Mouse (Mus musculus): ENCODE measurements around the gene Fbxo40. TPM values are rescaled to one million over a fixed set of nuclear protein-coding genes. Genes with fewer than 3 reads are reported as not detected.

Fbxo40 gene
- total RNA-seq, 2 experiments from 2014 or later = 0.11 TPM

DNA sequence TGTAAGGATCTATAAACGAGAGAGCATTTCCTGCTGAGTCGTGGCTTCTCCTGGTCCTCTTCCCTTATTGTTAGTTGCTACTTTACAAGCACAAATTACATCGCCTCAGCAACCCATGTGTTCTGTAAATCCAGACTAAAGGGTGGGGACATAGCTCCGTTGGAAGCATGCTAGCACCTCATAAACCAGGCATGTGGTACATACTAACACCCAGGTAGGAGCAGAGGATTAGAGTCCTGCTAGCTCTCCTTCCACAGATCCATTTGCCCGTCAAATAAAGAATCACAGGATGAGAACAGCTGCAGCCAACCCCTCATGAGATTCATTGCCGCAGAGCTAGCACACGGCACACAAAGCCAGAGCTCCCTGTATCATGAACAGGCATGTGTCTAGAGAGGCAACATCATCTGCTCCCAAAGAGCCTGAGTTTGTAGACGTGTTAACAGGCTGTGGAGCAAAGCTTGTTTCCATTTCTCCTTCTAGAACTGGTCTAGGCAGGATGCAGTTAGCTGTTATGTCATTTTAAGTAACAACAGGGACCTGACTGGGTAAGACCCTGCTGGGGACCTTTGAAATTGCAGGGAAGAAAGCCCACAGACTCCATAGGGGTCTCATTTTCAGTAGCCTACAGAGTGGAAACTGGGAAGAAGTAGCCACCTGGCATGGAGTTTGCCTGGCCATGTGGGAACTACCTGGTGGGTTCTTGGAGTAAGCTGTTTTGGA lies 40.5 kb downstream of the Fbxo40 start:
- intact Hi-C loops (cut with DNase I) = loop anchor here (5.0 kb wide), 1 partner anchor 58 kb away; no protein-coding TSS in a partner anchor
- DNase-seq (ENCODE audit: low spot score in 2 of 2) = no peak

DNA sequence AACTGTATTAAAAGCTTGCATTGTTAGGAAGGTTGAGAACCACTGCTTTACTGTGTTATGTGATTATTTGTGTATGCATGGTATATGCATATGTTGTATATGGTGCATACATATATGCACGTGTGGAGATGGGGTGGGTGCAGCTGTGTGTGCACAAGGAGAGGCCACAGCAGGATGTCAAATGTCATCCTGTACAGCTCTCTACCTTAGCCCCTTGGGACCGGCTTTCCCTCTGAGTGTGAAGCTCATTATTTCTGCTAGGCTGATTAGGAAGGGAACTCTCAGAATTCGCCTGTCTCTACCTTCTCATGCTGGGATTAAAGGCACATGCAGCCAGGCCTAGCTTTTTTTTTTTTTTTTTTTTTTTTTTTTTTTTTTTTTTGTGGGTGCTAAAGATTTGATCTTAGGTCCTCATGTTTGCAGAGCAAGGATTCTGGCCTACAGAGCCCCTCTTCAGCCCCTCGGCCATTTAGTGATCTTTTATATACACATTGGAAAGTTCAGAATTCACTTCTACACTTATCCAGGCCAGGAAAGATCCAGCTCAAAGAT lies 42.5 kb downstream of the Fbxo40 start:
- DNase-seq (ENCODE audit: low spot score in 2 of 2) = no peak
- intact Hi-C loops (cut with DNase I) = loop anchor here (5.0 kb wide), 1 partner anchor 60 kb away; no protein-coding TSS in a partner anchor

- intact Hi-C loops (cut with DNase I) = loop anchor here (5.0 kb wide), 1 partner anchor 61 kb away; no protein-coding TSS in a partner anchor
- no peak for DNase-seq (ENCODE audit: low spot score in 2 of 2)
Measured at GRCm38 (mm10) chr16:36946459-36947159, 43.7 kb downstream of the Fbxo40 start.

GRCm38 (mm10) chr16:36944895-36945424 lies 45.3 kb downstream of the Fbxo40 start:
- no peak for DNase-seq (ENCODE audit: low spot score in 2 of 2)

DNA sequence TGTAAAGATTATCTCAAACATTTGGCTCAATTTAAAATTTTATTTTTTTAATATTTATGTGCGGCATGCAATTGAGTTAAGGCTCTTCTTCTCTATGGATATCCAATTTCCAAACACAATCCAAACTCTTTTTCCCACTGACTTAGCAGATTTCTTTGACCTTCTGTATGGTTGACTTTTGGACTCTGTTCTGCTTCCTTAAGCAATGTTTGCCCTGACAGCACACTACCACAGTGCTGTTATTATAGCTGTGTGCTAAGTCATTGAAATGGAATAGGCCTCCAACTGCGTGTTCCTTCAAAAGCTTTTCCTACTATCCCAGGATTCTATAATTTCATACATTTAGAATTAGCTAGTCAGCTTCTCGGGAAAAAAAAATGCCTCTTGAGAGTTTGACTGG lies 46.7 kb downstream of the Fbxo40 start:
- DNase-seq (ENCODE audit: low spot score in 2 of 2) = no peak
- intact Hi-C loops (cut with DNase I) = no loop called here

More at GRCm38 (mm10) chr16:36944895-36945424, 45.3 kb downstream of the Fbxo40 start:
- intact Hi-C loops (cut with DNase I) = loop anchor here (5.0 kb wide), 1 partner anchor 62 kb away; no protein-coding TSS in a partner anchor

- DNase-seq (ENCODE audit: low spot score in 2 of 2) = no peak
- intact Hi-C loops (cut with DNase I) = no loop called here
Measured at GRCm38 (mm10) chr16:36941895-36942294, 48.4 kb downstream of the Fbxo40 start.

DNA sequence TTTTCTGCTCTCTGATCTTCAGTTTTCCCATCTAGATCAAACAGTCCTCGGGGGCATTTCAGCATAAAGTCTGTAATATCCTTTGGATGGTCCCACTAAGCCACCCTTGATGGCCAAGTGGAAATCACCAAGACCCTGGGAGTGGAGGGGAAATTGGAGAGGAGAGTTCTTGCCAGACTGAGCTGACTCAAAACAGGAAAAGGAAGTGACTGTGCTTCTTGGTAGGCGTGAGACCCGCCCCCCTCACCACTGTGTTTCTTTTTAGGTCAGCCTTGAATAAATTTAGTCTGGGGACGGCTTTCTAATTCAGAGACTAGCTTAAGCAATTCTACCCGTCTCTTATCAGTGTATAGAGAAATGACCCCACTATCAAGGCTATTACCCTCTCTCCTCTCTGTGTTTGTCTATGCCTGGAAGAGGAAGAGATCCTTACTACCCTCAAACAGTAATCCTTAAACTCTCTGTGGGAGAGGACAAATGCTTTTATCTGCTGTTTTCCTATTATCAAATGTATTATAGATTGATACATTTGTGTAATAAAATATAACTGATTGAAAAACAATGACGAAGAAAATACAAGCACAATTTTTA lies 49.0 kb downstream of the Fbxo40 start:
- DNase-seq (ENCODE audit: low spot score in 2 of 2) = peak in 1 of 2 experiments; percentile 33
- intact Hi-C loops (cut with DNase I) = no loop called here

GRCm38 (mm10) chr16:36935814-36936213 lies 54.5 kb downstream of the Fbxo40 start:
- DNase-seq (ENCODE audit: low spot score in 2 of 2) = no peak
- intact Hi-C loops (cut with DNase I) = no loop called here

DNA sequence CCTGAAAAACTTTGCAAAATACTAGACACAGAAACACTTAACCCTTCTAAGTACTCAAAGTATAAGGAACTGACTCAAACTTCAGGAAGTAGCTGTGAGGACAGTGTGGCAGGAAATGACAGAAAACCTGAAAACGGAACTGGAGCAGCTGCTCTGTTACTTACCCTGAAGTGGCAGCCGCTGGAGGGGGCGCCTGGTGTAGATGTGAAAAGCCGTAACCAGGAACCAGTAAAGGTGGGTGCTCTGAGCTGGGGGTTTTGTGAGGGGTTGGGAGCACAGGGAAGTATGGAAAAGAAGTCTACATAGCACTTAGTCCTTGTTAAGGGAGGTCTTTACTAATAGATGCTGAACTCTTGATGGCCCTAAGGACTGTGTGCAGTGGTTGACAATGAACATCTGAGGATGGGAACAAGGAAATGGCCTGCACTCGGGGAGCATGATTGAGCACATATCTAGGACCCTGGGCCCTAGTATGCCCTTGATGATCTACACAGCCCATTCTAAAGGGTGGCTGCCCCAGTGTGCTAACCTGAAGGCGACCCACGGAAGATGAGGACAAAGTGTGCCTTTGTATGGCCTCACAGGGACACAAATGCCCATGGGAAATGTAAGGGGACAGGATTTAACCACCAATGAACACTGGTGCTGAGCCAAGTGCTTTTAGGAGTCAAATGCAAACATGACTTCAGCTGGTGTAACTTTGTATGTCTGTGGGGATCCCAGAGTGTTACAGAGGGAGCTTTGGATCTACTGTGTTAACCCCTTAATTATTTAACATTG lies 55.2 kb downstream of the Fbxo40 start, which contains the start of gene Hcls1:
Gene Hcls1, plus strand, starts transcription at position 143 of the 780 bp plus-strand sequence.
- intact Hi-C loops (cut with DNase I) = no loop called here
- DNase-seq (ENCODE audit: low spot score in 2 of 2) = peak in 1 of 2 experiments; percentile 25

DNA sequence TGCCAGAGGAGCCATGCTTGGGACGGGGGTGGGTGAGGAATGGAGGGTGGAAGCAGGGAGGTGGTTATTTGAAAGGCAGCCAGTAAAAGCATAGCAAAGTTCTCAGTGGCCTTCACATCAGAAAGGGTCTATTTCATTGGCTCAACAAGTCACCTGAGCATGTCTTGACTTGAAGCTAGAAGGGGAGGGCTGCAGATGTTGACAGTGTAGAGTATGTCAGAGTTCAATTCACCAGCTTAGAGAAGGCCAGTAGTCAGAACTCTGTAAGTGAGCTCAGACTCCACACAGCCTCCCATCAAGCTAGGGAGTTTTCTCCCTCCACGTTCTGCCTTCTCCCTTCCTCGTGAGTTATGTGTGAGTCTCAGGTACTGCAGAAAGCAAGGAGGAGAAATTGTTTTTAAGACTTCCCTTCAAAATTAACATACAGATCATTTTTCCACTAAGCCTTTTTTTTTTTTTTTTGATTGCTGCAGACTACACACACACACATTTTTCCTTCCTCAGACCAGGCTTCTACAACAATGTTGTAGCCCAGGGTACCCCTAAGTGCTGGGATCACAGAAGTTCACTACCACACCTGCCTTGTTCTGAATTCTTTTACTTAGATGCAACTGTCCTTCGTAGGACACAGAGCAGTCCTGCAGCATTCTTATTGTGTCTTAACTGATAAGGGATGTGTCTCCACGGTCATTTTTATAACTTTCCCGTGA lies 56.0 kb downstream of the Fbxo40 start:
- intact Hi-C loops (cut with DNase I) = no loop called here
- DNase-seq (ENCODE audit: low spot score in 2 of 2) = no peak

DNA sequence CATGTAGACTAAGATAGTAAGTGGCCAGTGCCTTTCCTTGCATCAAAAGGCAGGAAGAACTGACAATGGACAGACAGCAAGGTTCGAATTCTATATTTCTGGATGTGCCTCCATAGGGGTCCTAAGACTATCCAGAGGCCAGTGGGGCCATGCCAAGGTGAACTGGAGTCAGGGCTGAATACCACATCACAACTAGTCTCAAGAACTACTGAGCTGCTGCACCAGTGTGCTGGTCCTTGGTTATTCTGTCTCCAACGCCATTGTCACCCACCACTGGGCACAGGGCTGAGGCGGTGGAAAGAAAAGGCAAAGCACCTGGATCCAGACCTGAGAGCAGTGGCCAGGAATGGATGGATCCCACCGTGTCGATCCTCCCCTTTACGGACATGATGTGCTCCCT lies 57.7 kb downstream of the Fbxo40 start:
- no peak for DNase-seq (ENCODE audit: low spot score in 2 of 2)
- intact Hi-C loops (cut with DNase I) = no loop called here

DNA sequence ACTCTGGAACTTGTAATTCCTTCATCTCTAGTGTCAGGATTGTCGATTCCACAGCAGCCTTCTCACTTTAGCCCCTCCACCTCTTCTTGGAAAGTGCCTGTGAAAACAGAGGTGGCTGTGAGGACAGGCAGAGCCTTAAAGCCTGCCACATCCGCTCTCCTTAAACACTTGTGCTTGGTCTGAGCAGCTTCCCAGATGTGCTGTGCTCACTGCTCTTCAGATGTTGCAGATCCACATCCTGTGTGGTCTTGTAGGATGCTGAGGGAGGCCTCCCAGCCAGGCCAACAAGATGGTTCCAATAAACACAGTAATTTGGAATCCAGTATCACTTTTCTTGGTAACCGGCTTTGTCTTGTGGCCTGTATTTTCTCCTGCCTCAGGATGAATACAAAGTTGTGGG lies 58.3 kb downstream of the Fbxo40 start:
- intact Hi-C loops (cut with DNase I) = no loop called here
- DNase-seq (ENCODE audit: low spot score in 2 of 2) = no peak

DNA sequence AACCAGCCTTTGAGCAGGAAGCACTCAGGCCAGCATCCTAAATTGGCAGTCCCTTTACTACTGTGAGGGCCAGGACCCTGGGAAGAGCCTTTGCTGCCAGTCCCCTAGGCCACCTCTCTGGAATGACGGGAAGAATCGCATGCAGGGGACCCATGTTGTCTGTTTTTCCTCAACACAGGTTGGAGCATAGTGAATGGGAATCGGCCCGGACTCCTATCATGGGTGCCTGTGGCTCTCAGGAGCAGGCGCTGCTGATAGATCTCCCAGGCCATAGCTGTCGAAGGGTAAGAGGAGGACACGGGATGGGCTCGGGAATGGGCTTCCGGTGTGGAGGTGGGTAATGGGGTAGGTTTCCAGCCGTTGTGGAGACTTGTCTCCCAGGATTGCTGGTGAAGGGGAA lies 58.9 kb downstream of the Fbxo40 start:
- DNase-seq (ENCODE audit: low spot score in 2 of 2) = no peak
- intact Hi-C loops (cut with DNase I) = no loop called here

GRCm38 (mm10) chr16:36930231-36931136 lies 59.8 kb downstream of the Fbxo40 start:
- no peak for DNase-seq (ENCODE audit: low spot score in 2 of 2)
- intact Hi-C loops (cut with DNase I) = no loop called here

DNA sequence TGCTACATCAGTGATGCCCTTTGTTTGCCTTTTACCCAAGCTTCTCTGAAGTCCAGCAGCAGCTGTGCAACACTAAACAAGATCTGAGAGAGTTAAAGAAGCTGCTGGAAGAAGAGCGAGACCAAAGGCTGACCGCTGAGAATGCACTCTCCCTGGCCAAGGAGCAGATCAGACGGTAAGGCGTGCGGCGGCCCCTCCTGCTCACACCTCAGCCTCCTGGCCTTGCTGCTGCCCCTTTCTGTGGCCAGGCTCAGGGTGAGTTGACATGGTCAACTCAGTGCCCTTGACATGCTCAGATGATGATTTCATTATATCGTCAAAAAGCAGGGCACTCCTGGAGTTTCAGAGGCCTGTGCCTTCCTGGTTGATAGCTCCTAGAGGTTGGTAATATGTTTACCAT lies 61.1 kb downstream of the Fbxo40 start:
- intact Hi-C loops (cut with DNase I) = no loop called here
- no peak for DNase-seq (ENCODE audit: low spot score in 2 of 2)

GRCm38 (mm10) chr16:36928106-36928500 lies 62.2 kb downstream of the Fbxo40 start:
- intact Hi-C loops (cut with DNase I) = no loop called here
- DNase-seq (ENCODE audit: low spot score in 2 of 2) = no peak

DNA sequence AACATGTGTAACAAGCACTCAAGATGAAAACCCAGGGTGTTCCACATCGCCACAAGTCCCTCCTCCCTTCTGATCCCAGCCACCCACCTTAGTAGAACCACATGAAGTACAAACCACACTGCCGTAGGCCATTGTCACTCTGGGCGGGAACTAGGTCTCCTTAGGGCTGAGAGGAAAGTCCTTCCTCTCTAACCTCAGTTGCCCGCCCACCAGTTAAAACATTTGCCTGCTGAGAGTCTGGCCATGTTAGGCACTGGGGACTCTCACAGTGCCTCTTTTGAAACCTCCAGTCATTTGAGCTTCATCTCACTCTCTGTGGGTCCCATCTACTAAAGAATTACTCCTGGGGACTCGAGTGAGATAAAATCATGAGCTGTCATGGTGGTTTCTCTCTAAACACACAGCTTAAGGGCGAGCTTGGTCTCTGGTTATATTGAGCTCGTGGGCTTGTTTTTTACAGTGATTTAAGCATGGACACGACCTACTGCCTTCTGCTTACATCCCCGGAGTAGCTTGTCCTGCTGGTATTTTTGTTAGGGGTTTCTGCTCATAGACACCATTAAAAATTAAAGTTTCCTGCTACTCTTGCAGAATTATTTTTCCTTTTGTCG lies 62.7 kb downstream of the Fbxo40 start:
- intact Hi-C loops (cut with DNase I) = no loop called here
- no peak for DNase-seq (ENCODE audit: low spot score in 2 of 2)
